Mouse (Mus musculus): ENCODE measurements around the gene Pex1. TPM values are rescaled to one million over a fixed set of nuclear protein-coding genes. Genes with fewer than 3 reads are reported as not detected.
"Not testable (repeated sequence)": the region's sequence is repeated elsewhere in the genome, so short reads cannot be mapped to it uniquely, and the experiment has no call there.

Gene Pex1
- total RNA-seq, 2 experiments from 2014 or later: 25.2 to 30.3 TPM

DNA sequence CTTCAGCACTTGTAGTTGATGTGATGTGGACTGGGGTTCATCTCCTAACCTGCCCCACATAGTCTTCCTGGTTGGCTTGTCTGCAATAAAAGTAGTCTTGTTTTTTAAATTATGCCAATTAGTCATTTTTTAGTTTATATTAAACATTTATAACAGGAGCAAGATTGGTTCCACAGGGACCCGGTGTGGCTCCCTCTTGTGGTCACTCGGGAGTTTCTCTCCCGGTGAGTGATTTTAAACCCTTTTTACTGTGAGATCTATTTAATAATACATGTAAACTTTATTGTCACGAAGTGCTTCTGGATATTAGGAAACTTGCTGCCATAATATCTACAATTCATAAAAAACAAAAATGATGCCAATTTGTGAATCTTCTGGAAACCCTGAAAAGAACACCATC, 38.1 kb downstream of the Pex1 start:
- intact Hi-C loops (cut with DNase I): no loop called here

DNA sequence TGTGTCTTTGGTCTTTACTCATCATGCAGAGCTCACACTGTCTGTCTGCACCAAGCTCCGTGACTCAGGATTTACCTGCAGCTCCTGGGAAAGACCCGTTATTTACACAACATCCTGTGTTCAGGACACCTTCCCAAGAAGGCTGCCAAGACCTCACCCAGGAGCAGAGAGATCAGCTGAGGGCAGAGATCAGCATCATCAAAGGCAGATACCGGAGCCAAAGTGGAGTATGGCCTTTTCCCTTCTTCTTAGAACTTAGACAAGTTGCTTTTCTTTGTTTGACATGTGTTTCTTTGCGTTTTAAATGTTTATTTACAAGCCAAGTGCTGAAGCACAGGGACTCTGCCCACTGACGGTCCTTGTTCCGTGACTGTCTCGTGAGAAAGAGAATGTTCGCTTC, 39.4 kb downstream of the Pex1 start:
- intact Hi-C loops (cut with DNase I): no loop called here
- DNase-seq (ENCODE audit: low spot score in 2 of 2): no peak

More for the DNA sequence above, 38.1 kb downstream of the Pex1 start:
- no peak for DNase-seq (ENCODE audit: low spot score in 2 of 2)

DNA sequence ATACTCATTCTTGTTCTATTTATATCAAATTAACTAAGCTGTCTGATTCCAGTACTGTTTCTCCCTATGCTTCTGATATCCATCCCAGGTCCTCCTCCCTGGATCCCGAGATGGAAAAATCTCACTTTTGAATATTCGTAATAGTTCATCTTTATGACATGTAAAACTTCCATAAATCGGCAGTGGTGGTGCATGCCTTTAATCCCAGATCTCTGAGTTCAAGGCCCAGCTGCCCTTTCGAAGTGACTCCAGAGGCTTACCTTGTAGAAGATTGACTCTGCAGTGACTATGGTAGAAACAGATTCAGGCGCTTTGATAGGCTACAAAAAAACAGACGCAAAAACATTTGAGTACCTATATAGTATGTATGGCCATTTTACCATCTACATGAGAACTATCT, 48.8 kb downstream of the Pex1 start:
- intact Hi-C loops (cut with DNase I): loop anchor here (5.0 kb wide), 1 partner anchor 248 kb away; the partner anchor contains the start of gene Mterf1a
- DNase-seq (ENCODE audit: low spot score in 2 of 2): no peak

- intact Hi-C loops (cut with DNase I): loop anchor here (5.0 kb wide), 1 partner anchor 247 kb away; the partner anchor contains the start of gene Mterf1a
- no peak for DNase-seq (ENCODE audit: low spot score in 2 of 2)
Measured at GRCm38 (mm10) chr5:3645326-3645725, 49.5 kb downstream of the Pex1 start.

- DNase-seq (ENCODE audit: low spot score in 2 of 2): no peak
- intact Hi-C loops (cut with DNase I): loop anchor here (2.0 to 5.0 kb wide), 2 partner anchors 156 to 246 kb away; partner anchors contain the start of genes Ankib1, Krit1 and Mterf1a
Measured at GRCm38 (mm10) chr5:3646539-3646938, 50.7 kb downstream of the Pex1 start.

- peak; percentile 49 to 66 for DNase-seq (ENCODE audit: low spot score in 2 of 2)
- intact Hi-C loops (cut with DNase I): loop anchor here (2.0 to 5.0 kb wide), 2 partner anchors 156 to 245 kb away; partner anchors contain the start of genes Ankib1, Krit1 and Mterf1a
Measured at GRCm38 (mm10) chr5:3646991-3647707, 51.3 kb downstream of the Pex1 start.

DNA sequence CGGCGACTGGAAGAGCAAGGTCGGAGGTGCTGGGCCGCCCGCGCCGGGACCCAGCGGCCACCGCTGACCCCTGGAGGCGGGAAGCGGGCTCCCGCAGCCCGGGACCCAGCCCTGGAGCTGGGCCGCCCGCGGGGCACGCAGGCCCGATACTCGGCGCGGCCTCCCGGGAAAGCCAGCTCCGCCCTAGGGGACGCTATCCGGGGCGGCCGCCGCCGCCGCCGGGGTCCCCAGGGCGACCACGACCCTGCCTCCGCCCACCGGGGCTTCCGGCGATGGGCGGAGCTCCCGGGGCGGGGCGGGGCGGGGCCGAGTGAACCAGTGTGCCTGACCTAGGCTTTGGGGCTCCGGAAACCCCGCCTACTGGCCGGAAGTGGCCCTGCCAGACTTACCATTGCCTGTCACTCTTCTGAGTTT, 51.8 kb downstream of the Pex1 start:
- intact Hi-C loops (cut with DNase I): loop anchor here (2.0 to 5.0 kb wide), 2 partner anchors 155 to 245 kb away; partner anchors contain the start of genes Ankib1, Krit1 and Mterf1a
- peak; percentile 76 to 89 for DNase-seq (ENCODE audit: low spot score in 2 of 2)

- intact Hi-C loops (cut with DNase I): loop anchor here (5.0 kb wide), 1 partner anchor 244 kb away; the partner anchor contains the start of gene Mterf1a
- no peak for DNase-seq (ENCODE audit: low spot score in 2 of 2)
Measured at GRCm38 (mm10) chr5:3648206-3648848, 52.5 kb downstream of the Pex1 start.

- intact Hi-C loops (cut with DNase I): loop anchor here (5.0 kb wide), 1 partner anchor 243 kb away; the partner anchor contains the start of gene Mterf1a
- no peak for DNase-seq (ENCODE audit: low spot score in 2 of 2)
Measured at GRCm38 (mm10) chr5:3648849-3649210, 53.0 kb downstream of the Pex1 start.

DNA sequence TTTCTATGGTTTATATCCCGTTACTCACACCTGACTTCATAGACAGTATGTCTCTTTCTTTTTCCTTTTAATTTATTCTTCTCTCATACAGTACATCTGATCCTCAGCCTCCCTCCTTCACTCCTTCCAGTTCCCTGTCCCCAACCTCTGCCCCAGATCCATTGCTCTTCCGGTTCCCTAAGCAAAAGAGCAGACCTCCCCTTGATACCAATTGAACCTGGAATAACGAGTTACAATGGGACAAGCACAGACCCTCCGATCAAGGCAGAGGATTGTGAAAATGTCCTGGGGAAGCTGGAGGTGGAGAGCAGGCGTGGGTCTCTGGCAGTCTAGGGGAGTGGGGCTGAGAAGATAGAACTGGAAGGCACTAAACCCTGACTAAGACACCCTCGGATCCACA, 55.0 kb downstream of the Pex1 start, which contains the start of gene Tmbim7:
TSS of gene Tmbim7 (plus strand) at position 301 of the 400 bp plus-strand sequence.
- intact Hi-C loops (cut with DNase I): no loop called here
- no peak for DNase-seq (ENCODE audit: low spot score in 2 of 2)

GRCm38 (mm10) chr5:3651621-3652020, 55.8 kb downstream of the Pex1 start:
- intact Hi-C loops (cut with DNase I): no loop called here
- DNase-seq (ENCODE audit: low spot score in 2 of 2): no peak

- intact Hi-C loops (cut with DNase I); DNase-seq (ENCODE audit: low spot score in 2 of 2): not testable (repeated sequence)
Measured at GRCm38 (mm10) chr5:3652903-3653575, 57.2 kb downstream of the Pex1 start.

GRCm38 (mm10) chr5:3653801-3654200, 57.9 kb downstream of the Pex1 start:
- DNase-seq (ENCODE audit: low spot score in 2 of 2): no peak
- intact Hi-C loops (cut with DNase I): no loop called here

GRCm38 (mm10) chr5:3657085-3657484, 61.2 kb downstream of the Pex1 start, which contains the start of gene Gatad1:
TSS of gene Gatad1 (minus strand) at chr5:3657185.
- intact Hi-C loops (cut with DNase I): no loop called here
- no peak for DNase-seq (ENCODE audit: low spot score in 2 of 2)

DNA sequence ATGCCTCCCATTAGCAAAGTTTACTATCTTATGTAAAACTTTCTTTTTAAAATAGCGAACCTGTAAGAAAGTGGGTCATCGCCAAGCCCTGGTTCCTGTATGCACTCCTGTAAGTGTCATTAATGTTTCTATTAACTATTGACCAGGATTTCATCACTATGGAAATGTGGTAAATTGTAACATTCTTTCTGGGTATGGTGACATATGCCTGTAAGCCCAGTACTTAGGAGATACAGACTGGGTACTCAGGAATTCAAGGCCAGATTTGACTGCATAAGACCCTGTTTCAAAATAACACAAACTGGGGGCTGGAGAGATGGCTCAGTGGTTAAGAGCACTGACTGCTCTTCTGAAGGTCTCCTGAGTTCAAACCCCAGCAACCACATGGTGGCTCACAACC, 69.4 kb downstream of the Pex1 start:
- DNase-seq (ENCODE audit: low spot score in 2 of 2): no peak
- intact Hi-C loops (cut with DNase I): no loop called here

DNA sequence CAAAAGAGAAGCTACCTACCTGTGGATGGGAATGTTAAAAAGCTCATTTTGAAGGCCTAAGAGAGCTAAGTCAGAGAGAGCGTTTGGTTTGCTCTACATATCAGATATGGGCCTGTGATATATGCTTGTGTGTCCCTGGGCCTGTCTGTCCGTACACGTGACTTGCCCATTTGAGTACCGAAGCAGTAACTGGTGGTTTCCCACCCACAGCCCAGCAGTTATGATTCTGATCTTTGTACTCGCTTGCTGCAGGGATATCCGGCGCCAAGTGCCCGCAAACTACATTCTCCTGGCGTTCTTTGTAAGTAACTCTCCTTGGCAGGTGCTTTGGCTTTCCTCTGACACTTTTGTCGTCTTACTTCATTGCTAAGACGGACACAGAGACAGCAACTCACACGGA, 70.7 kb downstream of the Pex1 start:
- intact Hi-C loops (cut with DNase I): no loop called here

GRCm38 (mm10) chr5:3669938-3670554, 74.2 kb downstream of the Pex1 start:
- DNase-seq (ENCODE audit: low spot score in 2 of 2): no peak
- intact Hi-C loops (cut with DNase I): no loop called here

More for the DNA sequence above, 70.7 kb downstream of the Pex1 start:
- no peak for DNase-seq (ENCODE audit: low spot score in 2 of 2)
